In genomic region chr14:33977748-33978147, GRCm38 (mm10) we compare ENCODE assay signal across 19 mouse cellular contexts. TPM values are rescaled to one million over a fixed set of nuclear protein-coding genes. Genes with fewer than 3 reads are reported as not detected.
DNase-seq lines count a peak whose midpoint lies in the region; ATAC-seq and TF ChIP-seq lines count a peak whose summit lies in the region.
"Had no signal": no experiment of that assay in that cellular context is flagged by ENCODE, and none has a peak within 500 bp of the region (broad histone marks: within the 10 kb centered on the region; RNA-seq: fewer than 3 reads in every experiment).

No protein-coding gene starts in this region.

- H3K36me3 ChIP-seq in stomach, embryonic 14.5 days (ENCODE audit: control insufficient read depth, insufficient read depth, low read length): no peaks in the 10 kb centered on the region
- H3K36me3 ChIP-seq in stomach, postnatal 0 days (ENCODE audit: control insufficient read depth, insufficient read depth, low read length): no peaks in the 10 kb centered on the region
- no peaks in the 10 kb centered on the region for H3K36me3 ChIP-seq in limb, embryonic 13.5 days
- H3K36me3 ChIP-seq: heart, embryonic 12.5 days had no signal

- no peak overlapping the region for H3K4me3 ChIP-seq in stomach, embryonic 14.5 days (ENCODE audit: low read depth, low read length)
- no peak overlapping the region for H3K4me3 ChIP-seq in stomach, postnatal 0 days (ENCODE audit: low read depth, low read length)
- peak overlapping the region; percentile 47 for H3K4me3 ChIP-seq in limb, embryonic 13.5 days
- H3K4me3 ChIP-seq: myocyte had no signal

- no peaks in the 10 kb centered on the region for H3K27me3 ChIP-seq in stomach, embryonic 14.5 days (ENCODE audit: control insufficient read depth, insufficient read depth, low read length)
- H3K27me3 ChIP-seq in stomach, postnatal 0 days (ENCODE audit: control insufficient read depth, insufficient read depth, low read length): no peaks in the 10 kb centered on the region
- peaks cover 39% of the 10 kb centered on the region for H3K27me3 ChIP-seq in limb, embryonic 13.5 days

- no peaks in the 10 kb centered on the region for H3K9me3 ChIP-seq in stomach, embryonic 14.5 days (ENCODE audit: control insufficient read depth, low read depth, low read length)
- no peaks in the 10 kb centered on the region for H3K9me3 ChIP-seq in stomach, postnatal 0 days (ENCODE audit: control insufficient read depth, low read length)
- no peaks in the 10 kb centered on the region for H3K9me3 ChIP-seq in limb, embryonic 13.5 days
- H3K9me3 ChIP-seq: heart, embryonic 12.5 days had no signal

- H3K4me2 ChIP-seq in stomach, embryonic 14.5 days (replicated peaks; ENCODE audit: low read depth, low read length): peak overlapping the region; percentile 53; the same call in 1 of the 2 replicates
- H3K4me2 ChIP-seq in stomach, postnatal 0 days (replicated peaks; ENCODE audit: low read depth): no peak overlapping the region
- peak overlapping the region; percentile 84 for H3K4me2 ChIP-seq in limb, embryonic 13.5 days (replicated peaks)

- TF ChIP-seq CTCF in stomach, postnatal 0 days (IDR thresholded peaks at IDR 0.05; ENCODE audit: low read depth): no peak

- no peaks in the 10 kb centered on the region for H3K4me1 ChIP-seq in stomach, embryonic 14.5 days (ENCODE audit: control insufficient read depth, insufficient read depth, low read length)
- H3K4me1 ChIP-seq in stomach, postnatal 0 days (replicated peaks; ENCODE audit: control insufficient read depth, insufficient read depth): no peaks in the 10 kb centered on the region; the same call in 1 of the 2 replicates
- peaks cover 15% of the 10 kb centered on the region for H3K4me1 ChIP-seq in limb, embryonic 13.5 days

- no peak overlapping the region for H3K27ac ChIP-seq in stomach, embryonic 14.5 days (ENCODE audit: low read length)
- H3K27ac ChIP-seq in stomach, postnatal 0 days (replicated peaks): no peak overlapping the region
- no peak overlapping the region for H3K27ac ChIP-seq in limb, embryonic 13.5 days

- WGBS in stomach, embryonic 14.5 days: 42% methylated on average over 7 of the region's 7 CpGs
- WGBS in stomach, postnatal 0 days: 39% methylated on average over 7 of the region's 7 CpGs
- WGBS in limb, embryonic 13.5 days: 12% methylated on average over 7 of the region's 7 CpGs

- no peak for ATAC-seq in stomach, embryonic 14.5 days (ENCODE audit: insufficient number of reproducible peaks, insufficient read depth, low FRiP score, low read depth)
- no peak for ATAC-seq in stomach, postnatal 0 days (ENCODE audit: low FRiP score, low TSS enrichment)
- ATAC-seq in limb, embryonic 13.5 days (ENCODE audit: low FRiP score, low read depth): no peak

- no peak for TF ChIP-seq EP300 in stomach, postnatal 0 days (optimal IDR thresholded peaks at IDR 0.05)

- no peak overlapping the region for H3K9ac ChIP-seq in stomach, embryonic 14.5 days (replicated peaks; ENCODE audit: low read depth, low read length)
- no peak overlapping the region for H3K9ac ChIP-seq in stomach, postnatal 0 days (ENCODE audit: low read length)
- no peak overlapping the region for H3K9ac ChIP-seq in limb, embryonic 13.5 days

- DNase-seq in heart, adult 11 months: peak; percentile 58
- no peak for DNase-seq in heart, adult 9 months (ENCODE audit: low spot score in 2 of 2)
- no peak for DNase-seq in stomach, postnatal 0 days (ENCODE audit: low spot score)
- no peak for DNase-seq in adipocyte (ENCODE audit: low spot score)
- no peak for DNase-seq in lung, postnatal 14 days
- no peak for DNase-seq in thymus, postnatal 10 days (ENCODE audit: low spot score in 2 of 2)
- DNase-seq: adrenal gland, adult 8-10 months; B cell, adult 2 months; cerebellum, postnatal 36 days; gastrocnemius, postnatal 25 days; heart, postnatal 4 days; lung, adult 2 months had no signal

RNA-seq across cellular contexts. Expression of gene Zfp488, which starts 0.8 kb away (rescaled TPM):
- 0.31 and 0.45 TPM in 2 replicates for polyA plus RNA-seq in stomach, embryonic 14.5 days (2014; fragmentation: Nextera tagmentation; extraction: Ambion mirVana)
- polyA plus RNA-seq in stomach, postnatal 0 days (2015; fragmentation: Nextera tagmentation; extraction: Ambion mirVana): 0.04 TPM in 1 of 2 replicates, not detected in the other
- 0.38 and 0.46 TPM in 2 replicates for polyA plus RNA-seq in limb, embryonic 13.5 days (2015; fragmentation: Nextera tagmentation; extraction: Ambion mirVana)
- polyA plus RNA-seq: heart, embryonic 12.5 days; kidney, embryonic 14.5 days; lung, adult 2 months; myocyte; small intestine, adult 2 months had no signal

RNA-seq across cellular contexts. Expression of gene Rbp3, which starts 23.9 kb away (rescaled TPM):
- not detected in 2 replicates for polyA plus RNA-seq in stomach, embryonic 14.5 days (2014; fragmentation: Nextera tagmentation; extraction: Ambion mirVana)
- 0.01 TPM in 1 of 2 replicates, not detected in the other for polyA plus RNA-seq in stomach, postnatal 0 days (2015; fragmentation: Nextera tagmentation; extraction: Ambion mirVana)
- polyA plus RNA-seq in limb, embryonic 13.5 days (2015; fragmentation: Nextera tagmentation; extraction: Ambion mirVana): not detected in 2 replicates
- polyA plus RNA-seq: frontal cortex, adult 2 months; kidney, embryonic 14.5 days; lung, adult 2 months; small intestine, adult 2 months had no signal

RNA-seq across cellular contexts. Expression of gene Gdf2, which starts 36.9 kb away (rescaled TPM):
- polyA plus RNA-seq in stomach, embryonic 14.5 days (2014; fragmentation: Nextera tagmentation; extraction: Ambion mirVana): not detected in 2 replicates
- 0.02 and 0.07 TPM in 2 replicates for polyA plus RNA-seq in stomach, postnatal 0 days (2015; fragmentation: Nextera tagmentation; extraction: Ambion mirVana)
- polyA plus RNA-seq in limb, embryonic 13.5 days (2015; fragmentation: Nextera tagmentation; extraction: Ambion mirVana): not detected in 2 replicates
- polyA plus RNA-seq: kidney, embryonic 14.5 days; myocyte; small intestine, adult 2 months had no signal

RNA-seq across cellular contexts. Expression of gene Gm30083, which starts 37.2 kb away (rescaled TPM):
- not detected in 2 replicates for polyA plus RNA-seq in stomach, embryonic 14.5 days (2014; fragmentation: Nextera tagmentation; extraction: Ambion mirVana)
- not detected in 2 replicates for polyA plus RNA-seq in stomach, postnatal 0 days (2015; fragmentation: Nextera tagmentation; extraction: Ambion mirVana)
- not detected in 2 replicates for polyA plus RNA-seq in limb, embryonic 13.5 days (2015; fragmentation: Nextera tagmentation; extraction: Ambion mirVana)
- polyA plus RNA-seq: frontal cortex, adult 2 months; heart, embryonic 12.5 days; kidney, embryonic 14.5 days; lung, adult 2 months; small intestine, adult 2 months had no signal

RNA-seq across cellular contexts. Expression of gene Gm5460, which starts 38.8 kb away (rescaled TPM):
- polyA plus RNA-seq in stomach, embryonic 14.5 days (2014; fragmentation: Nextera tagmentation; extraction: Ambion mirVana): not detected in 2 replicates
- not detected in 2 replicates for polyA plus RNA-seq in stomach, postnatal 0 days (2015; fragmentation: Nextera tagmentation; extraction: Ambion mirVana)
- not detected in 2 replicates for polyA plus RNA-seq in limb, embryonic 13.5 days (2015; fragmentation: Nextera tagmentation; extraction: Ambion mirVana)
- polyA plus RNA-seq: frontal cortex, adult 2 months; heart, embryonic 12.5 days; kidney, embryonic 14.5 days; lung, adult 2 months; small intestine, adult 2 months had no signal
